Mouse (Mus musculus) left cerebral cortex, postnatal 36 days (tissue): ENCODE data around the gene Stk24. TPM values are rescaled to one million over a fixed set of nuclear protein-coding genes. Genes with fewer than 3 reads are reported as not detected.

Source experiments
- DNase-seq, 2 experiments: peaks; one replicate each; pipeline ENCODE4 v3.0.0; 2021 to 2022; ENCODE audit warnings: low spot score in 2 of 2, mixed read lengths in 1 of 2
- intact Hi-C: fragments of 180-260 bp; cut with DNase I; formaldehyde crosslinking; loops from one replicate; pipeline ENCODE4 v1.15.1; 2025
- total RNA-seq, 2 experiments: library from RNA; stranded (reverse); gene quantifications; 2 replicates each; pipeline ENCODE4 v1.2.3; 2021

The Stk24 gene
- total RNA-seq, 2 experiments from 2014 or later: 59.9 to 60.6 TPM

DNA sequence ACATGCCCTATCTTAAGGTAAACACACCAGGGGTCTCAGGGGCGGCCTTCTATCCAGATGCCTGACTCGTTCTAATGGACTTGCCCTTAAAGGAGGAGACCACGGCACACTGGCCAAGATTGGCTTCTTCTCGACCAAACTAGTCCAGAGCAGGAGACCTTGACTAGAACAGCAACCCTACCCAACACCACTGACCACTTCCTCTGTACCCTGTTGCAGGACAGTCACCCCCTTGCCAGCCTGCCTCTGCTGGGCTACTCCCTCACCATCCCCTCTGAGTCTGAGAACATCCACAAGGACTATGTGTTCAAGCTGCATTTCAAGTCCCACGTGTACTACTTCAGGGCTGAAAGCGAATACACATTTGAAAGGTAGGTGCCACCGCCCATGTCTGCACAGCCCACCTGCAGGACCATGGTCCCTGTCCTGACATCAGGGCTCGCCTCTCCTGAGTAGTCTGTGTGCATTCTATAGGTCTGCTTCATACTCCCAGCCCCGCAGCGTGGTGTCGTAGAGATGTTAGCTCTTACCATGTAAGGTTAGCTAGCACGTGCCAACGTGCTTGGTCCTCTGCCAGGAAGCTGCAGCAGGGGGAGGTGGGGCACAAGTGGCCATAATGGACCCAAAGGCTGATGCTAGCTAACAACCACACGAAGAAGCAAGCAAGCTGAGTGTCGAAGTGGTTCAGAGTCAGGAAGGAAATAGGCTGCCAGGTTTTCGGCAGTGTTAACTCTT, 99.0 kb downstream of the Stk24 start:
- intact Hi-C loops: loop anchor here (5.0 kb wide), 2 partner anchors 82 to 102 kb away; partner anchors contain the start of gene Stk24
- no peak for DNase-seq

- peak; percentile 75 to 77 for DNase-seq
- intact Hi-C loops: loop anchor here (2.0 to 10.0 kb wide), 2 partner anchors 176 to 476 kb away; no protein-coding TSS in a partner anchor
Observed at GRCm38 (mm10) chr14:121279106-121279505, 100.7 kb downstream of the Stk24 start.

DNA sequence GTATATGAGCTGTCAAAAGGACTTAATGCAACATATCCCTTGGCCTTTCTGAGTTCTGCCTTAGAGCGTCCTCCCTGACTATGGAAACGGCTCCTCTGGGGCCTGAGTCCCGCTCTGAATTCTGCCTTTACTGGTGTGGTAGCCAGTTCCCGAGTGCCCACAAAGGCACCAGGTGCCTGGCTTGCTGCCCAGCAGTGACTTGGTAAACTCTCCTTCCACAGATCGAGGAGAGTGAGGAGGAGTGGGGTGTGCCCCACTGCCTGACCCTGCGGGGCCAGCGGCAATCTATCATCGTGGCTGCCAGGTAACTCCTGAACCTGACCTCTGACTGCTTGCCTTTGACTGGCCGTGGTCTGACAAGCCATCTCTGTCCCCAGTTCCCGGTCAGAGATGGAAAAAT, 103.8 kb downstream of the Stk24 start:
- no peak for DNase-seq
- intact Hi-C loops: loop anchor here (10.0 kb wide), 1 partner anchor 479 kb away; no protein-coding TSS in a partner anchor

DNA sequence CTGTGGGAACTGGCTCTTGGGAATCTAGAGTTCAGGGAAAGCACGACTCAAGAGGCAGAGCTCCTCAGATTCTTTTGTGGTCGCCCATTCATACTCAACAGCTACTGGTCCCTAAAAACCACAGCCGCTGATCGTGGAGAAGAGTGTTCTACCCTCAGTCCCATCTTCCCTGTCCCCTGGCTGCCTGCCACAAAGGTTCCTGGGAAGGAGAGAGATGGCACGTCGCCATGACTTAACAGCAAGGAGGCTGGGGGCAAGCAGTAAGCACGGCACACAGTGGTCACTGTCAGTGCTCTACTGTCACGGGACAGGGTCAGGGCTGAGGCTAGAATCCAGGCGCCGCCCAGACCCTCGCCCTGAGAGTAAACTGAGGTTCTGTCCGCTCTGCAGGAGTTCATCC, 104.8 kb downstream of the Stk24 start:
- DNase-seq: no peak
- intact Hi-C loops: loop anchor here (5.0 to 10.0 kb wide), 2 partner anchors 307 to 480 kb away; no protein-coding TSS in a partner anchor

GRCm38 (mm10) chr14:121270490-121270889, 109.3 kb downstream of the Stk24 start:
- intact Hi-C loops: loop anchor here (5.0 to 10.0 kb wide), 2 partner anchors 312 to 484 kb away; no protein-coding TSS in a partner anchor
- DNase-seq: no peak

DNA sequence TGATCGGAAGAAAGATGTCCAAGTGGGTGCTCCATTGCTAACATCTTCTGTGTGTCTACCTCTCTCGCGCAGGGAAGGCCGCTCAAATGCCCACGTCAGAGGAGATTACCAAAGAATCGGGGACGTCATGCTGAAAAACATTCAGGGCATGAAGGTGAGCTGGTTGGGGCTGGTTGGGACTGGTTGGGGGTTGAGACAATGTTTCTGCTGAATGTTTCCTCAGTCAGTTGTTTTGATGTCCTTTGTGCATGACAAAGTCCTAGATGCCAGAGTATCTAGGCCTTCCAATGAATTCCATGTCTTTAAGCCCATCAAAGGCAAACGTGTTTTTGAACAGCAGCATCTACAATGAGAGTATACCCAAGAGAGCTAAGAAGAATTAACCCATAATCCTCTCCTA, 112.0 kb downstream of the Stk24 start:
- intact Hi-C loops: no loop called here
- no peak for DNase-seq

DNA sequence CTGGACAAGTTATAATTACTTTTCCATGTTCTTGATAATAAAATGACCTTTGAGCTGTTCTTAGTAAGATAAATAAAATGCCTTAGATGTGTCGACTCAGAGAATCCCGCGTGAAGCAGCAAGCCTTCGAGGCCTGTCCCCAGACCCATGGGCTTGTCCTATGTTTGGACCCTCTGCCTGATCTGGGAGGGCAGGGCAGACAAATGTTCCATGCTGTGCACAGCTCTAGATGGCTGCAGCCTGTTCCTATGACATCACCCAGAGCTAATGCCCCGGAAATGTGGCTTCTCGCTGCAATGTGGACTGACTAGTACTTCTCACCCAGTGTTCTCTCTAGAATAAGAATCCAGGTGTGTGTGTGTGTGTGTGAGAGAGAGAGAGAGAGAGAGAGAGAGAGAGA, 115.4 kb downstream of the Stk24 start:
- no peak for DNase-seq
- intact Hi-C loops: no loop called here

DNA sequence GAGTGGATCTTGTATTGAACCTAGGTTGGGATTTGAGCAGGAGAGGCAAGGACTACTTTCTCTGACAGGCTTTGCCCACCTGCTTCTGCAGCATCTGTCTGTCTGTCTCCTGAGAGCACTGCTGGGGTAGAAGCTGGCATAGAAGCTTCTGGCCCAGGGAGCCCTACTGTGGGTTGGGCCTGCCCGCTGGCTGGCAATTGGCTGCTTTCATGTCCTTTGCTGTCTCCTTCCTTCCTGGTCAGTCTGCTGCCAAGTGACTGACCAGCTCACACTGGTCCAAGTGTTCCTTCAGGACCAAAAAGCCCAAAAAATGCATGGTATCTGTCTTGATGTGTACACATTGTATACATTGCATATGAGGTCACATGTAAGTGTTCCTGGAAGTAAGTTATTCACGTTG, 115.9 kb downstream of the Stk24 start:
- intact Hi-C loops: no loop called here
- DNase-seq: no peak

GRCm38 (mm10) chr14:121262606-121263005, 117.2 kb downstream of the Stk24 start:
- DNase-seq: no peak
- intact Hi-C loops: no loop called here

- intact Hi-C loops: no loop called here
Observed at GRCm38 (mm10) chr14:121261229-121261879, 118.5 kb downstream of the Stk24 start.

GRCm38 (mm10) chr14:121259789-121260188, 120.0 kb downstream of the Stk24 start:
- DNase-seq: peak; percentile 40 to 53
- intact Hi-C loops: loop anchor here (10.0 kb wide), 1 partner anchor 425 kb away; no protein-coding TSS in a partner anchor

More at GRCm38 (mm10) chr14:121261229-121261879, 118.5 kb downstream of the Stk24 start:
- no peak for DNase-seq

DNA sequence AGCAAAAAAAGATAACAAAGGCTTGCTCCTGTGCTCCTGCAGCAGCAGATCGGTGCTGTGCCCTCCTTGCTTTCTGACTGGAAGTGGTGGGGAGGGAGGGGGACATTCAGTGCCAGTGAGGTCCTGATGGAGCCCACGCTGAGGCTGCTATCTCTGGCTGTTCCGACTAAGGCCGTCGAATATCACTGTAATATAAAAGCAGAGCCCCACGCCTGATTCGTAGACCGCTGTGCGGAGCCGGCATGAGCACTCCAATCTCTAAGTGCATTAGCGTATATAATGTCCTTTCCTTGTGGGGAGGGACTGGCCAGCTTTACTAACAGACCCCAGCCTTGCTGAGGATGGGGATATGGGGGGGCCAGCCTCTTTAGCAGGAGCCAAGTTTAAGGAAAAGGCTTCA, 120.5 kb downstream of the Stk24 start:
- no peak for DNase-seq
- intact Hi-C loops: loop anchor here (10.0 kb wide), 1 partner anchor 425 kb away; no protein-coding TSS in a partner anchor

GRCm38 (mm10) chr14:121256896-121257295, 122.9 kb downstream of the Stk24 start:
- intact Hi-C loops: loop anchor here (10.0 kb wide), 1 partner anchor 422 kb away; no protein-coding TSS in a partner anchor
- DNase-seq: no peak

GRCm38 (mm10) chr14:121255469-121255868, 124.3 kb downstream of the Stk24 start:
- intact Hi-C loops: loop anchor here (10.0 kb wide), 1 partner anchor 421 kb away; no protein-coding TSS in a partner anchor

GRCm38 (mm10) chr14:121254869-121255268, 124.9 kb downstream of the Stk24 start:
- DNase-seq: no peak
- intact Hi-C loops: loop anchor here (10.0 kb wide), 1 partner anchor 420 kb away; no protein-coding TSS in a partner anchor

More at GRCm38 (mm10) chr14:121255469-121255868, 124.3 kb downstream of the Stk24 start:
- DNase-seq: no peak

DNA sequence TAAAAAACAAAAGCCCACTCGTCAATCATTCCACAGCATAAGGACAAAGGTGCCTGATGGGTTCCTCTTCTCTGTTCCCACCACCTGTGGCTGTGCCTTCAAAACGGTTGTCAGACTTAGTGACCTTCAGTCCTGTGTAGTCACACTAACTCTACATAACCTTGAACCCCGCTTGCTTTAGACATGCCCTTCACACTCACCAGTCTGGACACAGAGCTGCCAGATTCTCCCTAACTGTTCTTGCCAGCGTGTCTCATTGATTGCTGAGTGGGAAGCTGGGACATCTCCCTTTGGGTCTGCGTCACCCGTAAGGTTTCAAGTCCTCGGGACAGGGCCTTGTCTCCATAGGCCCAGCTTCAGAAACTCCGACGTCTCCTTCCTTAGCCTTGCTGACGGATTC, 127.3 kb downstream of the Stk24 start:
- DNase-seq: no peak
- intact Hi-C loops: loop anchor here (10.0 kb wide), 1 partner anchor 418 kb away; no protein-coding TSS in a partner anchor

GRCm38 (mm10) chr14:121251708-121252107, 128.1 kb downstream of the Stk24 start:
- intact Hi-C loops: loop anchor here (10.0 kb wide), 1 partner anchor 417 kb away; no protein-coding TSS in a partner anchor
- DNase-seq: no peak

DNA sequence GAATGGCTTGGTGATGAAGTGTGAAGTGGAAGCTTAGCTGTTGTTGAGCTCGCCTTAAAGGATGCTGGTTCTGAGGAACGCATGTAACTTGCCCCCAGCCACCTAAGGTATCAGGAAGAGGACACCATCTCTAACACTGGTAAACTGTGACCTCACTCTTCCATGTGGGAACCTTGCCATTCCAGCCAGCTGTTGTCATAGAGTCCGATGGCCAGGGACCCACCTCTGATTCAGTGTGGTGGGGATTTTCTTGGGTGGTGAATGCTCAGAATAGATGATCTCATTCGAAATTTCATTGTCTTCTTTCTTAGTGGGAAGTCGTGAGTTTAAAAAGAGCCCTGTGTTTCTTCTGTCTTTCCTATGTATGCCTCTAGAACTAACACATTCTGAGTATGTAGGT, 128.7 kb downstream of the Stk24 start:
- no peak for DNase-seq
- intact Hi-C loops: loop anchor here (10.0 kb wide), 1 partner anchor 416 kb away; no protein-coding TSS in a partner anchor

DNA sequence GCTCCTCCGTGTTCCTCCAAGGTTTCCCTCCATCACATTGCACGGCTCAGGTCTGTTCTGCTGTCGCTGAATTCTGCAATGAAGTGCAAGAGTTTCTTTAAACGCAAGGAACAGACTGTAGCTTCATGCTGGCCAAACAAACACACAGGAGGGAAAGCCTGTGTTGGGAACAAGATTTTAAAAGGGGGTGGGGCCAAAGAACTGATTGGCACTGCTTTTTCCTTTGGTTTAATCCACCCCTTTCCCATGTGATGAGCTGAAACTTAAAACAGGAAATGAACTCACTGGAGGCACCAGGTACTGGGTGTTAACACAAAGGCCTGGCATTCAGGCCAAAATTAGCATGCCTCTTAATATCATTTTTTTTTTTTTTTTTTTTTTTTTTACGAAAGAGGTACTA, 131.5 kb downstream of the Stk24 start:
- DNase-seq: no peak
- intact Hi-C loops: no loop called here

DNA sequence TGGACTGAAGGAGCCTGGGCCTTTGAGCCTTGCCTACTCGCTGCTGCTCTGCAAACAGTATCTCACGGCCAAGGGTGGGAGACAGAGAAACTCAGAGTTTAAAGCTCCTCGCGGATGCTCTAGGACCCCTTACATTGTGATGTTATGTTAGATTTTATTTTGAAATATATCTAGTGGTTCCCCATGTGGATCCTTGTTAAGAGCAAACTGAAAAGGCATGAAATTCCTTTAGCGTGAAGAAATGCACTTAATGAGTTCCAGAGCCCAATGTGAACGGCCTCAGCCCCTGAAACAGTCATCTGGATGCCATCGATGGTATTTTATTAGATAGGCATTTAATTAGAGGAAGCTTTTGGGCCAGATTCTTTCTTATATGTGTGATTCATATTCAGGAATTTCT, 132.5 kb downstream of the Stk24 start:
- intact Hi-C loops: no loop called here
- DNase-seq: no peak
